Mouse (Mus musculus) kidney, adult 9 months (tissue): ENCODE measurements at regions not wholly inside any gene's neighbourhood (a gene's known extent, or its start where the extent isn't known, plus 50 kb on each side); places are given as distances from the start of the nearest gene placed in this dataset.

Source experiments
- DNase-seq: peaks from one replicate; pipeline ENCODE4 v3.0.0; 2022

GRCm38 (mm10) chr10:39248486-39248885, 84.9 kb upstream of the Ccn6 start:
- no peak for DNase-seq

GRCm38 (mm10) chr10:39246984-39247383, 83.4 kb upstream of the Ccn6 start:
- no peak for DNase-seq

- no peak for DNase-seq
Measured at GRCm38 (mm10) chr10:39245141-39245540, 81.5 kb upstream of the Ccn6 start.

DNA sequence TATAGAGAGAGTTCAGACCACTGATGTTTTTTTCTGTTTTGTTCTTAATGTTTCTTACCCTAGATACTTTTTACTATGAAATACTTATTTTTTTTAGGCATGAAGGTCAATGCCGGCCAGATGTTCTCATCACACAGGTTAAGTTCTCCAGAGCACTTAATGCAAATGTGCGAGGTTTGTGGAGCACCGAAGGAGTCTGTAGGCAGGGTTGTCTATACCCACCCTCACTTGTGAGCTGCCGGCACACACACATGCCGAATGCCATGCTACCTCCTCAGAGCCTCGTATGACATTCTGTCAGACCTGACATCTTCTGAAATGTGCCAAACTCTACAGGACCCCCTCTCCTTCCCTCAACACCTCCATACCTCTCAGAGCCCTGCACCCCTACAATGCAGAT, 80.5 kb upstream of the Ccn6 start:
- DNase-seq: no peak

- no peak for DNase-seq
Measured at GRCm38 (mm10) chr10:39242398-39242797, 78.8 kb upstream of the Ccn6 start.

GRCm38 (mm10) chr10:39241922-39242321, 78.3 kb upstream of the Ccn6 start:
- no peak for DNase-seq

DNA sequence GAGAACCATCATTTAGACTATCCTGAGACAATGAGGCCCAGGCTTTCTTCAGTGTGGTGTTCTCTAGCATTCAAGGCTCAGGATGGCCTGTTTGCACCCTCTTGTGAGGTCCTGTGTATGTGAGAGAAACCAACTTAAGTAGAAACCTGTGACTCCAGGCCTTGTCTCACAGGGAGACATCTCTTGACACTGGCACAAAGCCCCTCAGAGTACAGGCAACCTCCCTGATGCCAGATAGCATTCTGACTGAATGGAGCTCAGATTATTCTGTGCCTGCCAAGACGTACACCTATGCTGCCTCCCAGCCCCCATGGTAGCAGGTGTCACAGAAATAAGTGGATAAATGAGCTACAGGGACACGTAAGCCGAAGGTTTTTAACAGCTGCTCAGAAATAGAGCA, 77.9 kb upstream of the Ccn6 start:
- DNase-seq: no peak

- DNase-seq: no peak
Measured at GRCm38 (mm10) chr10:39240966-39241365, 77.4 kb upstream of the Ccn6 start.

DNA sequence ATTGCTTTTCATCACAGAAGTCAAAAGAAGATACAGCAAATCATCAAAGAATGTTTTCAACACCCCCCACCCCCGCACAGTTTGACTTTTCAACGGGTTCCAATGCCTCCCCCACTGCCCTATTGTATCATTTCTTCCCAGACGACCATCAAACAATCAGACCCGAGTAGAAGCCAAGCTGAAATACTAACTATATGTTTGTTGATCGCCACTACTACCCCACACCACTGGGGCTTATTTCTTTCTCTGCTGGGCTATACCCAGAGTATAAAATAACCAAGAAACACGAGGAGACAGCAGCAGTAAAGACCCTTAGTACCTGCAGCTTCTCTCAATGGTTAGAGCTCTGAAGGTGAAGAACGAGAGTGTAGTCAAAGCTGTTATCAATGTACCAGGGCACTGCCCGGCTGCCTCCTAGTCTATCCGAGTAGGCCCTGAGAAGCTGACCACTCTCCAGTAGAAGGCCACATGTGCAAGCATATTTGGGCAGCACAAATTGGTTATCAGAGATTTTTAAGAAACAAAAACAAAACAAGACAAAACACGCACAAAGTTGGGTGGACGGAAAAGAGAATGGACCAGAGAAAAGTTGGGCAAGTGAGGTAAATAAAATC, 76.7 kb upstream of the Ccn6 start:
- no peak for DNase-seq

GRCm38 (mm10) chr10:39239498-39240177, 76.0 kb upstream of the Ccn6 start:
- DNase-seq: peak; percentile 68

DNA sequence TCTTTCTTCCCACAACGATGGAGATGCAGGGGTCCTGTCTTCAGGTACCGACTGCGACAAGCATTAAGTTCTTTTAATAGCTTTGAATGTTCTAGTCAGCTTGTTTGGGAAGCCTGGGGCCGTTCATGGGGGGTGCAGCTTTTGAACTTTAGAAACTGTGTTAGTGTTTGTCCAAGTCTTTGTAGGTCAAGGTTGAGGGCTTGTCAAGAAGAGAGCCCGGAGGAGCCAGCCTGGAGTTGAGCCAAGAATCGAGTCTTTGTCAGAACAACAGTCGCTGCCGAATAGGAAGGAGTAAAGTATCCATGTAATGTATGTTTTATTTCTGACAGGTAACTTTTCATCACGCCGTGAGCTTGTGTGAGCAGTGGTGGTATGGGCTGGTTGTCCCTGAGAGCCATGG, 75.0 kb upstream of the Ccn6 start:
- DNase-seq: no peak

DNA sequence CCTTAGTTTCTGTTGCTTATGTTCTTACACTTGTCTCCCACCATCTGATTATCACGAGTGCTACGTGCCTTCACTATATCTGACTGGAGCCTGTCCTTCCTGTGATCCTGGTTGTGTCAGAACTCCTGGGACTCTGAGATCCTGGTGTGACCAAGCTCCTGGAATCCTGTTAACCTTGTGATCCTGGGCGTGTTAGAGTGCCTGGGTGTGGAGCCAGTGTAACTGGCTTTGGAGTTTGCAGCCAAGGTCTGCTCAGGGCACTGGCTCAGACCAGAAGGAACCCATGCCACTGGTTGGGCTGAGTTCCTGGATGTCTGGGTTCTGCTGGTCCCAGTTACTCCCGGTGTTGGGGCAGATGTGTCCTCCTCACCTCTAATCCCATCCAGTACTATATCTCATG, 74.0 kb upstream of the Ccn6 start:
- DNase-seq: no peak

- DNase-seq: no peak
Measured at GRCm38 (mm10) chr10:39233926-39234450, 70.4 kb upstream of the Ccn6 start.

DNA sequence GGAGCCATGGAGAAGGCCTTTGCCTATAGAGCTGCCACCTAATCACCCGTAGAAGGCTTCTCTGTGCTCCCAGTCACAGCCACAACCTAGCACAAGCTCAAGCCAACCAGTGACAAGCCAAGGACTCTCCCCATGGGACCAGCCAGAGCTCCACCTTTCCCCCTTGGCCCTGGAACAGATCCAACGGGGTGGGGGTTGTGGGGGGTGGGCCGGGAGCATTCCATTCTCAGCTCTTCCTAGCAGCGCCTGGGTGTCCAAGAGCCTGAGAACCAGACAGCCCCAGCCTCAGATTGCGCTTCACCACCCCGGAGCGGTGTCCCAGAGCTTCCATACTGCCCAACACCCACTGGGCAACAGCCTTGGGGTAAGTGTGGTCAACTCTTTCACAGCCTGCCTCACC, 69.6 kb upstream of the Ccn6 start:
- DNase-seq: no peak

DNA sequence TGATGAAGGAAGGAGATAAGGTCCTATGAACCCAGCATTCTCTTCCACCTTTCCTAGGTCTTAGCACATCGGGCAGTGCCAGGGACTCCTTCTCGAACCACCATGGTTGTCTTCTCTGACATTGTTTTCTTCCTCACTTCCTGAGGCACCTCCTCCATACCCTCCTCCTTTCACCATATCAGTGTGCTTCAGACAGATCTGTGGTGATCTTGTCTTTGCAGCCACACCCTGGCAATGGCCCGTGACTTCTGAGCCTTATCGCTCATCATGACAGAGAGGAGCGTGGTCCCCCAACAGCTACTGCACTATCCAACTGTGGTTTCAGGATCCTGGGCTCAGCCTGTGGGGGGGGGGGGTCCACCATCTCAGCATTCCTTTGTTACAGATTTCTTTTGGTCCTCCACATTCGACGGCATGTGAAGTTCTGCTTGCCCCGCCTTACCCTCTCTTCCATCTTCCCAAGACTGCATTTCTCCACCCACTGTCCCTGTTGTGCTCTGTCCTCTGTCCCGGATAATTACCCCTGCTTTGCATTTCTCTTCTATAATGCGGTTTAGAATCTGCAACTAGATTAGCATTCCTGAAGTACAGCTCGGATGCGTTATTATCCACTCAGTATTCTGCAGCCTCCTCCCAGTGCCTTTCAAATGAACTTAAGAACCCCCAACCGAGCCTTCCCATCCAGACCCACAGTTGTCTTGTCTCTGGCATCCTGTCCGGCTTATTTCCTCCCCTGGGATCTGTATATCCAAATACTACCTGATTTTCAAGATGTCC, 67.2 kb upstream of the Ccn6 start:
- DNase-seq: no peak

- DNase-seq: no peak
Measured at GRCm38 (mm10) chr10:39229233-39229632, 65.6 kb upstream of the Ccn6 start.

DNA sequence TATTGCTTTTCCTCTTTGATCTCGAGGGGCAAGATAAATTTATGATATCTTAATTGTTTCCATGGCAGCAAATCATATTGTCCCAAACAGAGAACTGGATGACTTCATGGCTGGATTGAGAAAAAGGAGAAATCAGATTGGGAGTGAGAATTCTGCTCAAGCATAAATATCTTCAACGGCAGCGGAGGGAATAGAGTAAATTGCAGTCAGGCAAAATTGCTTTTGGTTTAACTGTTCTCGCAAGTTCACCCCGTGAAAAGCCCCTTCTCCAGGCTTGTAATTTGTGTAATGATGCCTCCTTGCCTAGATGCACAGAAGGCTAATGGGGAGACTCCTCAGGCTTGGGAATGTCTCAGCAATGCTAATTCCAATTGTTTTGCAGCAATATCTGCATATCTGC, 64.4 kb upstream of the Ccn6 start:
- DNase-seq: no peak

DNA sequence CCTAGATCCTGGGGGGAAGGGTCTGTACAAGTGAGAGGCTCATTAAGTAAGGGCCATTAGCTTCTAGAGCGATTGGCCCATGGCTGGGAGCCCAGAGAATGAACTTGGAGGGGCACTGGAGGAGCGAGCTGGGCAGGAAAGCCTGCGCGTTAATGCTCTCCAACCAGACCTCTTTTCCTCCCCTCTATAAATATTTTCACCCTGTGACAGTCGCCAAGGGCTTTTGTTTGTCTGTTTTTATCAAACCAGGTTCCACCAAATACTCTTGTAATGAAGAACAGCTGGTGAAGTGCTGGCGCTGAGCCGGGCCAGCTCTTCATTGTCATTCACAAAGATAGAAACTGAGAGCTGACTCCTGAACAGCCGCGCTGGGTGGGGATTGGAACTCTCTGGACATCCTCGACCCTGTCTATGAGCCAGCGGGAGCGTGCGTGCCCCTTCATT, 63.9 kb upstream of the Ccn6 start:
- DNase-seq: no peak

DNA sequence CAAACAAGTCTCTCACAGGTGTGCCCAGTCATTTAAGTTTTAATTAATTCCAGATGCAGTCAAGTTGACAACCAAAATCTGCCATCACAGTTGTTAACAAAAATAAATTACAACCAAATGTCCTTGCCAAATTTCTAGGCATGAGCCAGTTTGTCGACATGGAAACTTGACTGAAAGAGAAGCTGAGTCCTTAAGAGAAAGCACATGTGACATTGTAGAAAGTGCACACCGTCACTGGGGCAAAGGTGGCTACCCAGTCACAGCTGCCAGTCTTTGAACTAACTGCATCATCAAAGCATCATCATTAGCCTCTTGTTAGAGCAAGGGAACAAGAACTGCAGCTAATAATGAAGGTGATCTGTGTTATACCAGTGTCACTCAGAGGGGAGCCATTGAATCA, 62.9 kb upstream of the Ccn6 start:
- no peak for DNase-seq

DNA sequence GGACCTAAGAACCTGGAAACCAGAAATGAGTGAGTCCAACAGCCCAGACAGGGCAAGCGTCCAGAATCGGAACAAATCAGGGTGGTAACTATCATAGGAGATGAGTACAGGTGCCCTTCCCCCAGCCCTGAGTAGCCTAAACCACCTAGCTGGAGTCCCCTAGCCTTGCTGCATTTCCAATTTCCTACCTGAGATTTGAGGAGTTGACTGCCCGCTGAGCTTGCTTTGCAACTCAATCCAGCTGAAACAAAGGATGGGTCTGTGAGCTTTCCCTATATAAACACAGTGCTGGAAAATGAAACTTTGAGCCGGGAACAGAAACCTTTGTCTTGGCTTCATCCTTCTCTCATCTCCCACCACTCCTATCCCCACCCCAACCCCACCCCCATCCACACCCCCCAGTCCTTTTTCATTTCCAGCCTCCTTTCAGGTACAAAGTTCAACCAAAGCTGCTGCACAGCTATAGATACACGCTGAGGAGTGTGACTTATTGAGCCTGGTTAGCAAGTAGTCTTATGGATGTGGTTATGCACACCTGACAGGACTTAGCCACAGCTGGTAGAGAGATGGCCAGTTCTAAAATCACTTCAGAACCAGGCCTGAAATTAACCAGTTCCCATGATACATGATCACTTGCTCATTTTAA, 61.0 kb upstream of the Ccn6 start:
- DNase-seq: no peak

GRCm38 (mm10) chr10:39221028-39221427, 57.4 kb upstream of the Ccn6 start:
- DNase-seq: no peak

GRCm38 (mm10) chr10:39219366-39219765, 55.8 kb upstream of the Ccn6 start:
- no peak for DNase-seq

- peak; percentile 32 for DNase-seq
Measured at GRCm38 (mm10) chr10:39218151-39218550, 54.6 kb upstream of the Ccn6 start.
